Mouse (Mus musculus) MEL (cell line): ENCODE measurements around the gene Dcun1d2. TPM values are rescaled to one million over a fixed set of nuclear protein-coding genes. Genes with fewer than 3 reads are reported as not detected.

Experiments used
- DNase-seq: peaks from one replicate; pipeline ENCODE4 v3.0.0; 2011; ENCODE audit warnings: low read depth, low spot score
- H3K27ac ChIP-seq: 2 replicates; pipeline ENCODE4 v1.5.1; 2012; ENCODE audit warnings: low read depth, mild to moderate bottlenecking, control low read depth, low read length, moderate library complexity; ENCODE audit not compliant: control insufficient read depth
- H3K27me3 ChIP-seq, 2 experiments: fragments of 150-350 bp in 1 of 2; sonication (generic) in 1 of 2; 2 replicates each; pipeline ENCODE4 v1.6.1; 2012; ENCODE audit warnings: low read length in 2 of 2, mild to moderate bottlenecking in 2 of 2, improper control_type of control experiment in 1 of 2, moderate library complexity in 1 of 2; ENCODE audit not compliant: insufficient read depth in 2 of 2, control insufficient read depth in 1 of 2
- H3K36me3 ChIP-seq, 2 experiments: 2 replicates each; pipeline ENCODE4 v1.6.1; 2012 to 2014; ENCODE audit warnings: low read length in 2 of 2, improper control_type of control experiment in 1 of 2, inconsistent platforms in 1 of 2, mild to moderate bottlenecking in 1 of 2; ENCODE audit not compliant: insufficient read depth in 2 of 2, control insufficient read depth in 1 of 2
- H3K4me1 ChIP-seq, 2 experiments: fragments of 150-350 bp in 1 of 2; sonication (generic) in 1 of 2; 2 replicates each; pipeline ENCODE4 v1.6.1; 2012; ENCODE audit warnings: low read length in 2 of 2, improper control_type of control experiment in 1 of 2, mild to moderate bottlenecking in 1 of 2; ENCODE audit not compliant: insufficient read depth in 2 of 2, control insufficient read depth in 1 of 2
- H3K4me3 ChIP-seq, 2 experiments: fragments of 150-350 bp in 1 of 2; sonication (generic) in 1 of 2; 2 replicates each; pipeline ENCODE4 v1.5.1; 2012; ENCODE audit warnings: low read depth in 2 of 2, low read length in 2 of 2, mild to moderate bottlenecking in 2 of 2, moderate library complexity in 2 of 2, control low read depth in 1 of 2, improper control_type of control experiment in 1 of 2; ENCODE audit not compliant: control insufficient read depth in 1 of 2, insufficient read depth in 1 of 2
- H3K79me2 ChIP-seq: 2 replicates; pipeline ENCODE4 v1.6.1; 2012; ENCODE audit warnings: mild to moderate bottlenecking, low read length, moderate library complexity; ENCODE audit not compliant: control insufficient read depth, poor library complexity, insufficient read depth
- H3K9ac ChIP-seq: 2 replicates; pipeline ENCODE4 v1.6.1; 2012; ENCODE audit warnings: low read depth, mild to moderate bottlenecking, control low read depth, low read length, moderate library complexity; ENCODE audit not compliant: control insufficient read depth, poor library complexity, severe bottlenecking
- H3K9me3 ChIP-seq: fragments of 150-350 bp; sonication (generic); replicated peaks from 2 replicates; pipeline ENCODE4 v1.6.1; 2012; ENCODE audit warnings: mild to moderate bottlenecking, low read length, improper control_type of control experiment, moderate library complexity; ENCODE audit not compliant: insufficient read depth
- BHLHE40 ChIP-seq: IDR thresholded peaks from 2 replicates; pipeline ENCODE4 v1.6.1; 2012; ENCODE audit warnings: low read depth, mild to moderate bottlenecking, inconsistent platforms, low read length, improper control_type of control experiment, borderline replicate concordance
- CHD1 ChIP-seq: IDR thresholded peaks from 2 replicates; pipeline ENCODE4 v1.6.1; 2012; ENCODE audit warnings: low read depth, mild to moderate bottlenecking, inconsistent platforms, low read length, improper control_type of control experiment
- CHD2 ChIP-seq: IDR thresholded peaks from 2 replicates; pipeline ENCODE4 v1.6.1; 2011; ENCODE audit warnings: low read length, improper control_type of control experiment
- CTCF ChIP-seq, 3 experiments: IDR thresholded peaks in 2 of 3; conservative IDR thresholded peaks in 1 of 3; 2 replicates each; pipeline ENCODE4 v1.5.1; 2011 to 2012; ENCODE audit warnings: low read length in 3 of 3, low read depth in 2 of 3, mild to moderate bottlenecking in 2 of 3, improper control_type of control experiment in 1 of 3, inconsistent platforms in 1 of 3, mixed read lengths in 1 of 3, moderate library complexity in 1 of 3; ENCODE audit not compliant: control insufficient read depth in 1 of 3, insufficient read depth in 1 of 3, poor library complexity in 1 of 3, severe bottlenecking in 1 of 3
- E2F4 ChIP-seq: IDR thresholded peaks from 2 replicates; pipeline ENCODE4 v1.6.1; 2011; ENCODE audit warnings: low read depth, low read length, improper control_type of control experiment, borderline replicate concordance
- HCFC1 ChIP-seq: IDR thresholded peaks from 2 replicates; pipeline ENCODE4 v1.6.1; 2012; ENCODE audit warnings: low read depth, mild to moderate bottlenecking, inconsistent platforms, low read length, improper control_type of control experiment, moderate library complexity
- MAFK ChIP-seq: IDR thresholded peaks from 2 replicates; pipeline ENCODE4 v1.6.1; 2011; ENCODE audit warnings: low read depth, mild to moderate bottlenecking, low read length, improper control_type of control experiment, borderline replicate concordance
- MAX ChIP-seq: IDR thresholded peaks from 2 replicates; pipeline ENCODE4 v1.6.1; 2011; ENCODE audit warnings: low read length, improper control_type of control experiment
- MEF2A ChIP-seq: IDR thresholded peaks from 2 replicates; pipeline ENCODE4 v1.6.1; 2014; ENCODE audit warnings: low read depth, mild to moderate bottlenecking, inconsistent platforms, low read length, improper control_type of control experiment; ENCODE audit not compliant: poor library complexity, insufficient replicate concordance, severe bottlenecking; ENCODE audit errors: extremely low read depth
- MXI1 ChIP-seq: IDR thresholded peaks from 2 replicates; pipeline ENCODE4 v1.6.1; 2011; ENCODE audit warnings: mild to moderate bottlenecking, low read depth, low read length, improper control_type of control experiment
- MYB ChIP-seq: IDR thresholded peaks from 2 replicates; pipeline ENCODE4 v1.6.1; 2011; ENCODE audit warnings: mild to moderate bottlenecking, low read depth, low read length, improper control_type of control experiment
- NELFE ChIP-seq: IDR thresholded peaks from 2 replicates; pipeline ENCODE4 v1.6.1; 2011; ENCODE audit warnings: low read depth, low read length, improper control_type of control experiment
- NRF1 ChIP-seq: IDR thresholded peaks from 2 replicates; pipeline ENCODE4 v1.6.1; 2014; ENCODE audit warnings: low read depth, mild to moderate bottlenecking, inconsistent platforms, low read length, improper control_type of control experiment, moderate library complexity; ENCODE audit not compliant: poor library complexity, insufficient read depth, severe bottlenecking
- POLR2A ChIP-seq, 2 experiments: IDR thresholded peaks; 2 replicates each; pipeline ENCODE4 v1.6.1; 2011 to 2012; ENCODE audit warnings: low read length in 2 of 2, mild to moderate bottlenecking in 2 of 2, control low read depth in 1 of 2, improper control_type of control experiment in 1 of 2, low read depth in 1 of 2, moderate library complexity in 1 of 2; ENCODE audit not compliant: control insufficient read depth in 1 of 2, insufficient read depth in 1 of 2, poor library complexity in 1 of 2
- POLR2AphosphoS2 ChIP-seq: IDR thresholded peaks from 2 replicates; pipeline ENCODE4 v1.6.1; 2011; ENCODE audit warnings: low read length, improper control_type of control experiment
- POLR2AphosphoS5 ChIP-seq: IDR thresholded peaks from 2 replicates; pipeline ENCODE4 v1.6.1; 2012; ENCODE audit warnings: low read depth, borderline replicate concordance, mild to moderate bottlenecking, inconsistent platforms, low read length, moderate library complexity, mixed read lengths
- RAD21 ChIP-seq: IDR thresholded peaks from 2 replicates; pipeline ENCODE4 v1.6.1; 2011; ENCODE audit warnings: mild to moderate bottlenecking, low read depth, low read length, improper control_type of control experiment
- RCOR1 ChIP-seq: IDR thresholded peaks from 2 replicates; pipeline ENCODE4 v1.6.1; 2012; ENCODE audit warnings: low read depth, mild to moderate bottlenecking, inconsistent platforms, low read length, improper control_type of control experiment
- SIN3A ChIP-seq: IDR thresholded peaks from 2 replicates; pipeline ENCODE4 v1.6.1; 2012; ENCODE audit warnings: low read length, improper control_type of control experiment, inconsistent platforms
- TCF12 ChIP-seq: IDR thresholded peaks from 2 replicates; pipeline ENCODE4 v1.6.1; 2014; ENCODE audit warnings: low read depth, mild to moderate bottlenecking, inconsistent platforms, low read length, improper control_type of control experiment, moderate library complexity
- USF2 ChIP-seq, 2 experiments: IDR thresholded peaks; 2 replicates each; pipeline ENCODE4 v1.6.1; 2011 to 2012; ENCODE audit warnings: improper control_type of control experiment in 2 of 2, low read length in 2 of 2, borderline replicate concordance in 1 of 2, inconsistent platforms in 1 of 2, low read depth in 1 of 2, mild to moderate bottlenecking in 1 of 2; ENCODE audit not compliant: insufficient read depth in 1 of 2
- ZNF384 ChIP-seq: IDR thresholded peaks from 2 replicates; pipeline ENCODE4 v1.6.1; 2012; ENCODE audit warnings: low read depth, mild to moderate bottlenecking, inconsistent platforms, low read length, improper control_type of control experiment
- polyA plus RNA-seq, 2 experiments: library from polyadenylated mRNA; stranded (reverse) in 1 of 2; unstranded in 1 of 2; fragments of >175 nt in 1 of 2; fragments of >200 nt in 1 of 2; gene quantifications; 2 replicates each; pipeline versions ENCODE4 v1.2.1 to v1.2.4; 2012; ENCODE audit warnings: low replicate concordance in 2 of 2, low read depth in 1 of 2; ENCODE audit not compliant: insufficient read length in 2 of 2, insufficient read depth in 1 of 2, missing spikeins in 1 of 2
- total RNA-seq: library from RNA; depleted of rRNA; stranded (reverse); fragments of 300-350 nt; gene quantifications from 2 replicates; pipeline ENCODE4 v1.2.3, GENCODE M21; 2012

The Dcun1d2 gene
- total and polyA plus RNA-seq, 3 experiments = 19.1 to 19.9 TPM; not detected in 1

DNA sequence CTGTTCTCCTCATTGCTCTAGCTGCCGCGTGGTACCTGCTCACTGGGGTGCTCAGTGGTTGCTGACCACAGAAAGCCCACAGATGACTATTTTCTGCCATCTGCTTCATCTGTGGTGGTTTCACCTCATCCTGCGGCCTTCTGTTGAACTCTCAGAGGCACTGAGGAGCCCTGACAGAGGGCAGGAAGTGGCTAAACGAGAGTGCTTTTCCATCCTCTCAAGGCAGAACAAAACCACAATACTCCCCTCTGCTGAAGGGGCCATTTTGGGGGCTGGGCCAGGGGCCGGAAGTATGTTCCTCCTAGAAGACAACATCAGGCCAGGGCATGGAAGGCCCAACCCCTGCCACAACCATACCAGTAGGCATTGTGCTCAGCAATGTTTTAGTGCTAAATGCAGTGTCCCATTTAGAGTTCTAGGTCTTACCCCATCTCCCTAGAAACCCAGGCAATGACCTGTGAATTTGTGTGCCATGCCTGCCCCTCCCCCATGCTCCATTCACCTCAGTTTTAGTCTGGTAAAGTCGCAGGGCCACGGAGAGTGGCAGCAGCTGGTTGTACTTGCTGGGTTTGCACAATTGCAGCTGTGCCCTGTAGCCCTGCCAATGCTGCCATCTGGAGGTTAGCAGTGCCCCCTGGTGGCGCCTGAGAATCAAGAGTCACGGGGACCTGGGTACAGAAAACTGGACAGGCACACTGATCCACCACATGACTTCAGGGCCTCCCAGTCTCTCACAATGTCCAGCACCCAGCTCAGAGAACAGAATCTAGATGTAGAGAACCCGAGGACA, 74.3 kb downstream of the Dcun1d2 start (continued):
- TF ChIP-seq NRF1 (0 out of 2 replicates have a peak, but pooled peaks have one; percentile 13), BHLHE40 (no peak; the same call in 1 of the 2 replicates), NELFE (0 out of 2 replicates have a peak, but pooled peaks have one; percentile 10), TCF12 (peak; percentile 73), HCFC1 (peak; percentile 55; the same call in 1 of the 2 replicates), POLR2A (IDR thresholded peaks at IDR 0.05; ENCODE audit: control insufficient read depth in 1 of 2, insufficient read depth in 1 of 2, low read depth in 1 of 2, low read length in 2 of 2, poor library complexity in 1 of 2) (peak in 1 of 2 experiments; percentile 46; a peak in 1 of 4 replicates), ZNF384 (no peak; the same call in 1 of the 2 replicates), E2F4 (no peak), POLR2AphosphoS2 (no peak), MAX (0 out of 2 replicates have a peak, but pooled peaks have one; percentile 40)

DNA sequence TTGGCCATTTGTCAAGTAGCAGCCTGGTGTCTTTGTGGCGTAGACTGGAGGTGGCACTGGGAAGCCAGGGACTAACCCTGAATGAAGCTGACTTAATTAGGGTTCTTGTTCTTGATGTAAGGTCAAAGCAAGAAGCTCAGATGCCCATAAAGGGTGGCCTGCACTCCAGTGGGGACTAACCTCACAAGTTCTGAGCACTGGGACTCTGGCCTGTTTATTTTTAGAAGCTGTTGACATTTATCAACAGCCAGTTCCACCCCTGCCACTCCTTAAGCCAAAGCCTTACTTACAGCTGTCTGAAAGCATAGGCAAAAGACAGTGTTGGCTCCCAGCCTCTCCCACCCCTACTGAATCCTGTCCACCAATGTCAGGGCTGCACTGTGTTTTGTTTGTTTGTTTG, 78.2 kb downstream of the Dcun1d2 start:
- Histone ChIP-seq H3K9me3 (no peaks in the 10 kb centered on the region), H3K27ac (no peak overlapping the region), H3K79me2 (no peaks in the 10 kb centered on the region), H3K4me1 (peaks cover 23 to 51% of the 10 kb centered on the region in 2 experiments), H3K36me3 (peaks cover 0 to 30% of the 10 kb centered on the region in 2 experiments; a peak in 2 of 4 replicates), H3K27me3 (no peaks in the 10 kb centered on the region), H3K4me3 (no peak overlapping the region), H3K9ac (no peak overlapping the region)
- DNase-seq = no peak
- TF ChIP-seq POLR2AphosphoS5 = no peak
- no peak for TF ChIP-seq MYB
- no peak for TF ChIP-seq MEF2A
- no peak for TF ChIP-seq SIN3A
- TF ChIP-seq RAD21 = no peak
- TF ChIP-seq CHD2 = no peak
- no peak for TF ChIP-seq USF2 (IDR thresholded peaks at IDR 0.05; ENCODE audit: borderline replicate concordance in 1 of 2, insufficient read depth in 1 of 2, low read depth in 1 of 2, low read length in 2 of 2)
- TF ChIP-seq POLR2AphosphoS2 = no peak
- no peak for TF ChIP-seq CHD1
- TF ChIP-seq NRF1 = no peak
- no peak for TF ChIP-seq NELFE
- TF ChIP-seq MAX = no peak
- TF ChIP-seq RCOR1 = no peak
- TF ChIP-seq MXI1 = no peak
- TF ChIP-seq POLR2A (IDR thresholded peaks at IDR 0.05; ENCODE audit: control insufficient read depth in 1 of 2, insufficient read depth in 1 of 2, low read depth in 1 of 2, low read length in 2 of 2, poor library complexity in 1 of 2) = no peak
- TF ChIP-seq CTCF (IDR thresholded peaks at IDR 0.05 in 2 of 3, conservative IDR thresholded peaks at IDR 0.05 in 1 of 3; ENCODE audit: control insufficient read depth in 1 of 3, insufficient read depth in 1 of 3, low read depth in 2 of 3, low read length in 3 of 3, poor library complexity in 1 of 3, severe bottlenecking in 1 of 3) = no peak
- TF ChIP-seq MAFK = no peak
